11 mouse cellular contexts compared by ENCODE assay signal in the genomic region with DNA sequence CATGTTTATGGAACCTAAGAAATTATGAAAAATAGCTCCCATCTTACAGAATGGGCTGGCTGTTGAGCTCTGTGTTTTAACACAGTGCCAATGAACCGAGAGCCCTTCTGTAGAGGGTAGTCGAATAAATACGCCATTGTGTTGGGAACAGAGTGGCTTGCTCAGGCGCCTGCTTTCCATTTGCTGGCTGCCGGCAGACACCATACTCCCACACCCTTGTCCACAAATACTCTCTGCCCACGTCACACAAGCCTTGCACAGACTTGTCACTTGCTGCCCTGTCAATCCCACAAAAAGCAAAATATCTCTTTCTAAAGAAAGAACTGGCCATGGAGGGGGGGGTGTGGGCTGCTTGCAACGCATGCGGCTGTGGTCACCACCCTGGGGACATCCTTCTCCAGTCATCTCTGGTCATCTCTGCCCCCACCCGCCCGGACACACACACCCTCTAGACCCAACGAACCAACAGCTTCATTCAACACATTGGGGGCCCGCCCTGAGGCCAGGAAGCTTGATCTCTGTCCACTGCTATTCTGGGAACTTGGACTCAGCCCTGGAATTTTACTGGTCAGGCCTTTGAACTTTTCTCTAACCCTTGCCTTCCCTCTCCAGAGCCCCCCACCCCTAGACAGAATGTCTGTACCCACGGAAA.
DNase-seq lines count a peak whose midpoint lies in the region; ATAC-seq lines count a peak whose summit lies in the region.
"Had no signal": no experiment of that assay in that cellular context is flagged by ENCODE, and none has a peak within 500 bp of the region (broad histone marks: within the 10 kb centered on the region; RNA-seq: fewer than 3 reads in every experiment).

No protein-coding gene starts in this region.

- H3K36me3 ChIP-seq in heart, embryonic 10.5 days = no peaks in the 10 kb centered on the region
- H3K36me3 ChIP-seq in intestine, embryonic 15.5 days = no peaks in the 10 kb centered on the region
- H3K36me3 ChIP-seq: stomach, embryonic 15.5 days had no signal

- no peaks in the 10 kb centered on the region for H3K9me3 ChIP-seq in heart, embryonic 10.5 days
- H3K9me3 ChIP-seq in intestine, embryonic 15.5 days = no peaks in the 10 kb centered on the region
- H3K9me3 ChIP-seq: stomach, embryonic 15.5 days had no signal

- intact Hi-C loops in heart, postnatal 25 days (cut with DNase I) = no loop called here

- no peak overlapping the region for H3K9ac ChIP-seq in intestine, embryonic 15.5 days
- H3K9ac ChIP-seq: stomach, embryonic 15.5 days had no signal

- DNase-seq in layer of hippocampus, adult 18-20 months (ENCODE audit: low spot score in 2 of 2) = peak; percentile 20 to 63
- no peak for DNase-seq in layer of hippocampus, postnatal 10 days (ENCODE audit: low spot score in 2 of 2)
- no peak for DNase-seq in heart, embryonic 10.5 days (ENCODE audit: low spot score)
- DNase-seq in heart, postnatal 25 days (ENCODE audit: low spot score) = peak; percentile 46
- peak; percentile 22 for DNase-seq in lung, postnatal 25 days (ENCODE audit: low spot score)
- no peak for DNase-seq in adrenal gland, adult (ENCODE audit: inconsistent age in 2 of 2, low spot score in 1 of 2)
- no peak for DNase-seq in cerebellum, adult 9-10 months
- DNase-seq: cerebellum, postnatal 10 days had no signal

- 44% methylated on average over 13 of the region's 13 CpGs for WGBS in heart, embryonic 10.5 days
- 83% methylated on average over 13 of the region's 13 CpGs for WGBS in intestine, embryonic 15.5 days

- H3K4me1 ChIP-seq in heart, embryonic 10.5 days = peaks cover 48% of the 10 kb centered on the region
- H3K4me1 ChIP-seq in intestine, embryonic 15.5 days (replicated peaks) = peaks cover 21% of the 10 kb centered on the region

- no peak for ATAC-seq in intestine, embryonic 15.5 days

- H3K27ac ChIP-seq in heart, embryonic 10.5 days = peak overlapping the region; percentile 78
- H3K27ac ChIP-seq in intestine, embryonic 15.5 days = no peak overlapping the region
- H3K27ac ChIP-seq: stomach, embryonic 15.5 days had no signal

- no peaks in the 10 kb centered on the region for H3K27me3 ChIP-seq in heart, embryonic 10.5 days (ENCODE audit: insufficient read depth, poor library complexity, severe bottlenecking)
- H3K27me3 ChIP-seq in intestine, embryonic 15.5 days (replicated peaks) = no peaks in the 10 kb centered on the region
- H3K27me3 ChIP-seq: stomach, embryonic 15.5 days had no signal

- H3K4me3 ChIP-seq in heart, embryonic 10.5 days = 0 out of 2 replicates have a peak overlapping the region, but pooled peaks have one; percentile 10
- H3K4me3 ChIP-seq in intestine, embryonic 15.5 days (replicated peaks) = no peak overlapping the region
- H3K4me3 ChIP-seq: stomach, embryonic 15.5 days had no signal

- no peak overlapping the region for H3K4me2 ChIP-seq in intestine, embryonic 15.5 days (replicated peaks)
- H3K4me2 ChIP-seq: liver, embryonic 11.5 days; stomach, embryonic 15.5 days had no signal

Comparison
In these comparisons a context has a peak if more than half of its experiments do, and no peak if none do; other contexts are left out.
1. DNase-seq: peak in layer of hippocampus, adult 18-20 months (2 of 2), heart, postnatal 25 days (single experiment) and lung, postnatal 25 days (single experiment); none in layer of hippocampus, postnatal 10 days (0 of 2), heart, embryonic 10.5 days (single experiment), adrenal gland, adult (0 of 2) and cerebellum, adult 9-10 months (single experiment).